Mouse (Mus musculus): ENCODE results near the gene Ddx3x. TPM values are rescaled to one million over a fixed set of nuclear protein-coding genes. Genes with fewer than 3 reads are reported as not detected.
"Not testable (repeated sequence)": the region's sequence is repeated elsewhere in the genome, so short reads cannot be mapped to it uniquely, and the experiment has no call there.

Ddx3x gene
- polyA plus RNA-seq, 2 experiments, result 34.5 to 54.5 TPM

- TF ChIP-seq CTCF (IDR thresholded peaks at IDR 0.05; ENCODE audit: low read depth) (no peak), EP300 (IDR thresholded peaks at IDR 0.05; ENCODE audit: low read depth) (no peak)
- Histone ChIP-seq H3K9me3 (ENCODE audit: control insufficient read depth, low read length) (no peaks in the 10 kb centered on the region), H3K4me1 (replicated peaks; ENCODE audit: control insufficient read depth in 2 of 2, insufficient read depth in 2 of 2, low read length in 1 of 2) (no peaks in the 10 kb centered on the region), H3K27me3 (ENCODE audit: control insufficient read depth, insufficient read depth, low read length) (no peaks in the 10 kb centered on the region), H3K27ac (no peak overlapping the region), H3K4me3 (ENCODE audit: insufficient read depth in 1 of 2, low read depth in 2 of 2, low read length in 2 of 2) (no peak overlapping the region), H3K36me3 (replicated peaks; ENCODE audit: control insufficient read depth, insufficient read depth, low read depth) (peaks cover 23% of the 10 kb centered on the region), H3K9ac (replicated peaks) (no peak overlapping the region), H3K4me2 (ENCODE audit: low read depth) (no peak overlapping the region)
- DNase-seq (ENCODE audit: low read depth in 3 of 3, low spot score in 3 of 3) (no peak), ATAC-seq (ENCODE audit: insufficient read depth) (no peak)
- WGBS (ENCODE audit: insufficient replicate concordance), result 43% methylated on average over 6 of the region's 6 CpGs
These were observed 13.9 kb downstream of the Ddx3x start for GRCm38 (mm10) chrX:13294505-13295228.

DNA sequence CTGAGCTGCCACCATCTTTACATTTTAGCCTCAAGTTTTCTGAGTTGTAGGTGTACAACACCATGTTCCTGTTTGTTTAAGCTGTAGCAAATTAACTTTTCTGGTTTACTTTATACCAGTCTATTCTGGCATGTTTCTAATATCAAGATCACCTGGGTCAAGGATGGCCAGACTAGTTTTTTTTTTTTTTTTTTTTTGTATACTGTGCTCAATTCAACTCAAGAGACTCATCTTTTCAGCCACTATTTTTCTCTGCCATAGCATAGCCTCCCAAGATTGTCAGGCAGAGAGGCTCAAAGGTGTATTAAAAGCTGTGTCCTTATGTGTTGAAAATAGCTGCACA is 14.4 kb downstream of the Ddx3x start:
- Histone ChIP-seq H3K36me3 (replicated peaks; ENCODE audit: control insufficient read depth, insufficient read depth, low read depth) (peaks cover 18% of the 10 kb centered on the region), H3K4me3 (ENCODE audit: insufficient read depth in 1 of 2, low read depth in 2 of 2, low read length in 2 of 2) (no peak overlapping the region), H3K27me3 (ENCODE audit: control insufficient read depth, insufficient read depth, low read length) (no peaks in the 10 kb centered on the region), H3K9ac (replicated peaks) (no peak overlapping the region), H3K4me2 (ENCODE audit: low read depth) (no peak overlapping the region), H3K9me3 (ENCODE audit: control insufficient read depth, low read length) (no peaks in the 10 kb centered on the region), H3K4me1 (replicated peaks; ENCODE audit: control insufficient read depth in 2 of 2, insufficient read depth in 2 of 2, low read length in 1 of 2) (no peaks in the 10 kb centered on the region), H3K27ac (no peak overlapping the region)
- DNase-seq (ENCODE audit: low read depth in 3 of 3, low spot score in 3 of 3) (no peak), ATAC-seq (ENCODE audit: insufficient read depth) (no peak)
- no peak for TF ChIP-seq EP300 (IDR thresholded peaks at IDR 0.05; ENCODE audit: low read depth)
- TF ChIP-seq CTCF (IDR thresholded peaks at IDR 0.05; ENCODE audit: low read depth), result no peak

GRCm38 (mm10) chrX:13296241-13296640 is 15.5 kb downstream of the Ddx3x start:
- not testable (repeated sequence) for H3K4me3 ChIP-seq (ENCODE audit: insufficient read depth in 1 of 2, low read depth in 2 of 2, low read length in 2 of 2); DNase-seq (ENCODE audit: low read depth in 3 of 3, low spot score in 3 of 3)

GRCm38 (mm10) chrX:13306190-13306589 is 25.4 kb downstream of the Ddx3x start:
- 46% methylated on average over 3 of the region's 3 CpGs for WGBS (ENCODE audit: insufficient replicate concordance)
- no peaks in the 10 kb centered on the region for H3K27me3 ChIP-seq (ENCODE audit: control insufficient read depth, insufficient read depth, low read length)
- TF ChIP-seq CTCF (IDR thresholded peaks at IDR 0.05; ENCODE audit: low read depth), result no peak
- TF ChIP-seq EP300 (IDR thresholded peaks at IDR 0.05; ENCODE audit: low read depth), result no peak

More at GRCm38 (mm10) chrX:13296241-13296640, 15.5 kb downstream of the Ddx3x start:
- 41% methylated on average over 4 of the region's 4 CpGs for WGBS (ENCODE audit: insufficient replicate concordance)
- not testable (repeated sequence) for H3K27me3 ChIP-seq (ENCODE audit: control insufficient read depth, insufficient read depth, low read length); H3K36me3 ChIP-seq (replicated peaks; ENCODE audit: control insufficient read depth, insufficient read depth, low read depth); ATAC-seq (ENCODE audit: insufficient read depth); H3K9me3 ChIP-seq (ENCODE audit: control insufficient read depth, low read length); H3K27ac ChIP-seq; H3K9ac ChIP-seq (replicated peaks); H3K4me2 ChIP-seq (ENCODE audit: low read depth); H3K4me1 ChIP-seq (replicated peaks; ENCODE audit: control insufficient read depth in 2 of 2, insufficient read depth in 2 of 2, low read length in 1 of 2)

DNA sequence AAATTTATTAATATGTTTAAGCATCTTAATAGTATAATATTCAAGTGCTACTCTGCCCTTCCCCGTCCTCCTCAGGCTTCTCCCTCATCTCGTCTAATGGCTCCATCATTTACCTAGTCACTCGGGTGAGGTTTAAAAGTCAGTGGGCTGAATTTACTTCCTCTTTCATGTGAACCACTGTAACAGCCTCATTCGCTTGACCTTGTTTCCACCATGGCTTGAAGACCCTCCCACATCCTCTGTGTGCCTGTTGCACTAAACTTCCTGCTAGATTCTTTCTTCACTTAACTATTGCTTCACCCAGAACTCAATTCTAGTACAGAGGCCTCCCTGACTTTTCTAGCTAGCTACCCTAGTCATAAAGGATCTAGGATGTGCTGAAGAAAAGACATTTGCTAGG is 30.6 kb downstream of the Ddx3x start:
- 18% methylated on average over 4 of the region's 4 CpGs for WGBS (ENCODE audit: insufficient replicate concordance)

More at GRCm38 (mm10) chrX:13306190-13306589, 25.4 kb downstream of the Ddx3x start:
- DNase-seq (ENCODE audit: low read depth in 3 of 3, low spot score in 3 of 3) (no peak), ATAC-seq (ENCODE audit: insufficient read depth) (no peak)
- no peak overlapping the region for H3K27ac ChIP-seq
- no peak overlapping the region for H3K4me3 ChIP-seq (ENCODE audit: insufficient read depth in 1 of 2, low read depth in 2 of 2, low read length in 2 of 2)
- H3K9me3 ChIP-seq (ENCODE audit: control insufficient read depth, low read length), result no peaks in the 10 kb centered on the region
- H3K4me2 ChIP-seq (ENCODE audit: low read depth), result no peak overlapping the region
- H3K9ac ChIP-seq (replicated peaks), result no peak overlapping the region
- H3K4me1 ChIP-seq (replicated peaks; ENCODE audit: control insufficient read depth in 2 of 2, insufficient read depth in 2 of 2, low read length in 1 of 2), result no peaks in the 10 kb centered on the region
- H3K36me3 ChIP-seq (replicated peaks; ENCODE audit: control insufficient read depth, insufficient read depth, low read depth), result no peaks in the 10 kb centered on the region

More for the DNA sequence above, 30.6 kb downstream of the Ddx3x start:
- DNase-seq (ENCODE audit: low read depth in 3 of 3, low spot score in 3 of 3) (peak in 1 of 3 experiments; percentile 4), ATAC-seq (ENCODE audit: insufficient read depth) (no peak)
- Histone ChIP-seq H3K27ac (no peak overlapping the region), H3K27me3 (ENCODE audit: control insufficient read depth, insufficient read depth, low read length) (no peaks in the 10 kb centered on the region), H3K9me3 (ENCODE audit: control insufficient read depth, low read length) (no peaks in the 10 kb centered on the region), H3K4me1 (replicated peaks; ENCODE audit: control insufficient read depth in 2 of 2, insufficient read depth in 2 of 2, low read length in 1 of 2) (no peaks in the 10 kb centered on the region), H3K9ac (replicated peaks) (no peak overlapping the region), H3K4me2 (ENCODE audit: low read depth) (no peak overlapping the region), H3K36me3 (replicated peaks; ENCODE audit: control insufficient read depth, insufficient read depth, low read depth) (no peaks in the 10 kb centered on the region), H3K4me3 (ENCODE audit: insufficient read depth in 1 of 2, low read depth in 2 of 2, low read length in 2 of 2) (no peak overlapping the region)
- TF ChIP-seq CTCF (IDR thresholded peaks at IDR 0.05; ENCODE audit: low read depth) (no peak), EP300 (IDR thresholded peaks at IDR 0.05; ENCODE audit: low read depth) (no peak)
